Mouse (Mus musculus): ENCODE data around the gene Dmgdh. TPM values are rescaled to one million over a fixed set of nuclear protein-coding genes. Genes with fewer than 3 reads are reported as not detected.

Gene Dmgdh
- polyA plus RNA-seq, 1 experiment, result 0.04 TPM

- no peak overlapping the region for H3K4me3 ChIP-seq (ENCODE audit: low read depth, low read length)
- WGBS, result 71% methylated on average over 4 of the region's 4 CpGs
- H3K27me3 ChIP-seq (ENCODE audit: control insufficient read depth, insufficient read depth, low read length), result no peaks in the 10 kb centered on the region
- H3K36me3 ChIP-seq (ENCODE audit: control insufficient read depth, insufficient read depth, low read length), result no peaks in the 10 kb centered on the region
- H3K4me1 ChIP-seq (ENCODE audit: control insufficient read depth, insufficient read depth, insufficient read length, low read length), result no peaks in the 10 kb centered on the region
- no peak overlapping the region for H3K27ac ChIP-seq (ENCODE audit: insufficient read depth, low read depth, low read length)
- TF ChIP-seq POLR2A (IDR thresholded peaks at IDR 0.05; ENCODE audit: low read depth, low read length) (no peak), CTCF (IDR thresholded peaks at IDR 0.05; ENCODE audit: extremely low read depth, insufficient read length, insufficient replicate concordance, low read depth, low read length) (no peak)
Observed at GRCm38 (mm10) chr13:93755084-93755483, 80.9 kb downstream of the Dmgdh start.

- Histone ChIP-seq H3K4me3 (ENCODE audit: low read depth, low read length) (no peak overlapping the region), H3K36me3 (ENCODE audit: control insufficient read depth, insufficient read depth, low read length) (no peaks in the 10 kb centered on the region), H3K27ac (ENCODE audit: insufficient read depth, low read depth, low read length) (no peak overlapping the region), H3K27me3 (ENCODE audit: control insufficient read depth, insufficient read depth, low read length) (no peaks in the 10 kb centered on the region), H3K4me1 (ENCODE audit: control insufficient read depth, insufficient read depth, insufficient read length, low read length) (no peaks in the 10 kb centered on the region)
- TF ChIP-seq POLR2A (IDR thresholded peaks at IDR 0.05; ENCODE audit: low read depth, low read length) (no peak), CTCF (IDR thresholded peaks at IDR 0.05; ENCODE audit: extremely low read depth, insufficient read length, insufficient replicate concordance, low read depth, low read length) (no peak)
- WGBS, result 92% methylated on average over 7 of the region's 7 CpGs
Observed at GRCm38 (mm10) chr13:93756674-93757073, 82.4 kb downstream of the Dmgdh start.

- no peak overlapping the region for H3K27ac ChIP-seq (ENCODE audit: insufficient read depth, low read depth, low read length)
- 86% methylated on average over 6 of the region's 6 CpGs for WGBS
- H3K27me3 ChIP-seq (ENCODE audit: control insufficient read depth, insufficient read depth, low read length), result no peaks in the 10 kb centered on the region
- TF ChIP-seq CTCF (IDR thresholded peaks at IDR 0.05; ENCODE audit: extremely low read depth, insufficient read length, insufficient replicate concordance, low read depth, low read length) (no peak), POLR2A (IDR thresholded peaks at IDR 0.05; ENCODE audit: low read depth, low read length) (no peak)
- no peak overlapping the region for H3K4me3 ChIP-seq (ENCODE audit: low read depth, low read length)
- H3K4me1 ChIP-seq (ENCODE audit: control insufficient read depth, insufficient read depth, insufficient read length, low read length), result no peaks in the 10 kb centered on the region
- H3K36me3 ChIP-seq (ENCODE audit: control insufficient read depth, insufficient read depth, low read length), result no peaks in the 10 kb centered on the region
Observed at GRCm38 (mm10) chr13:93757514-93757913, 83.3 kb downstream of the Dmgdh start.

- 50% methylated on average over 14 of the region's 14 CpGs for WGBS
Observed at GRCm38 (mm10) chr13:93758149-93758898, 84.1 kb downstream of the Dmgdh start.

GRCm38 (mm10) chr13:93761831-93762230, 87.6 kb downstream of the Dmgdh start:
- H3K4me1 ChIP-seq (ENCODE audit: control insufficient read depth, insufficient read depth, insufficient read length, low read length), result no peaks in the 10 kb centered on the region
- WGBS, result 96% methylated on average over 8 of the region's 8 CpGs
- no peaks in the 10 kb centered on the region for H3K36me3 ChIP-seq (ENCODE audit: control insufficient read depth, insufficient read depth, low read length)
- no peak overlapping the region for H3K27ac ChIP-seq (ENCODE audit: insufficient read depth, low read depth, low read length)
- TF ChIP-seq POLR2A (IDR thresholded peaks at IDR 0.05; ENCODE audit: low read depth, low read length), result no peak
- H3K4me3 ChIP-seq (ENCODE audit: low read depth, low read length), result no peak overlapping the region
- H3K27me3 ChIP-seq (ENCODE audit: control insufficient read depth, insufficient read depth, low read length), result no peaks in the 10 kb centered on the region

More at GRCm38 (mm10) chr13:93758149-93758898, 84.1 kb downstream of the Dmgdh start:
- H3K4me3 ChIP-seq (ENCODE audit: low read depth, low read length), result no peak overlapping the region
- TF ChIP-seq POLR2A (IDR thresholded peaks at IDR 0.05; ENCODE audit: low read depth, low read length), result no peak
- TF ChIP-seq CTCF (IDR thresholded peaks at IDR 0.05; ENCODE audit: extremely low read depth, insufficient read length, insufficient replicate concordance, low read depth, low read length), result no peak
- no peak overlapping the region for H3K27ac ChIP-seq (ENCODE audit: insufficient read depth, low read depth, low read length)
- no peaks in the 10 kb centered on the region for H3K36me3 ChIP-seq (ENCODE audit: control insufficient read depth, insufficient read depth, low read length)
- no peaks in the 10 kb centered on the region for H3K4me1 ChIP-seq (ENCODE audit: control insufficient read depth, insufficient read depth, insufficient read length, low read length)
- no peaks in the 10 kb centered on the region for H3K27me3 ChIP-seq (ENCODE audit: control insufficient read depth, insufficient read depth, low read length)

GRCm38 (mm10) chr13:93762879-93763278, 88.6 kb downstream of the Dmgdh start:
- WGBS, result 82% methylated on average over 3 of the region's 3 CpGs
- TF ChIP-seq POLR2A (IDR thresholded peaks at IDR 0.05; ENCODE audit: low read depth, low read length) (no peak), CTCF (IDR thresholded peaks at IDR 0.05; ENCODE audit: extremely low read depth, insufficient read length, insufficient replicate concordance, low read depth, low read length) (no peak)
- Histone ChIP-seq H3K4me1 (ENCODE audit: control insufficient read depth, insufficient read depth, insufficient read length, low read length) (no peaks in the 10 kb centered on the region), H3K4me3 (ENCODE audit: low read depth, low read length) (no peak overlapping the region), H3K27me3 (ENCODE audit: control insufficient read depth, insufficient read depth, low read length) (no peaks in the 10 kb centered on the region), H3K27ac (ENCODE audit: insufficient read depth, low read depth, low read length) (no peak overlapping the region), H3K36me3 (ENCODE audit: control insufficient read depth, insufficient read depth, low read length) (no peaks in the 10 kb centered on the region)

- 82% methylated on average over 13 of the region's 13 CpGs for WGBS
- Histone ChIP-seq H3K27me3 (ENCODE audit: control insufficient read depth, insufficient read depth, low read length) (no peaks in the 10 kb centered on the region), H3K36me3 (ENCODE audit: control insufficient read depth, insufficient read depth, low read length) (no peaks in the 10 kb centered on the region), H3K4me3 (ENCODE audit: low read depth, low read length) (no peak overlapping the region), H3K4me1 (ENCODE audit: control insufficient read depth, insufficient read depth, insufficient read length, low read length) (no peaks in the 10 kb centered on the region), H3K27ac (ENCODE audit: insufficient read depth, low read depth, low read length) (no peak overlapping the region)
- no peak for TF ChIP-seq CTCF (IDR thresholded peaks at IDR 0.05; ENCODE audit: extremely low read depth, insufficient read length, insufficient replicate concordance, low read depth, low read length)
- no peak for TF ChIP-seq POLR2A (IDR thresholded peaks at IDR 0.05; ENCODE audit: low read depth, low read length)
Observed at GRCm38 (mm10) chr13:93764321-93764973, 90.2 kb downstream of the Dmgdh start.

Data from small intestine, adult 2 months (tissue).